Mouse (Mus musculus) embryonic fibroblast, embryonic 13.5 days (primary cell): ENCODE measurements around the gene Slc39a11.

Experiments
- CTCF ChIP-seq: IDR thresholded peaks from 2 replicates; pipeline ENCODE4 v1.5.1; 2011; ENCODE audit warnings: mild to moderate bottlenecking, control low read depth, low read length, moderate library complexity, borderline replicate concordance; ENCODE audit not compliant: insufficient read depth
- POLR2A ChIP-seq: IDR thresholded peaks from 2 replicates; pipeline ENCODE4 v1.6.1; 2011; ENCODE audit warnings: low read depth, mild to moderate bottlenecking, control low read depth, low read length, moderate library complexity

GRCm38 (mm10) chr11:113510249-113510648 is 139.6 kb downstream of the Slc39a11 start:
- TF ChIP-seq CTCF (no peak), POLR2A (no peak)
